Mouse (Mus musculus) lung, postnatal 0 days (tissue): ENCODE data around the gene Ankrd44.

ENCODE experiments used
- CTCF ChIP-seq: IDR thresholded peaks from 2 replicates; pipeline ENCODE4 v1.5.1; 2016; ENCODE audit warnings: antibody characterized with exemption, mild to moderate bottlenecking
- EP300 ChIP-seq: IDR thresholded peaks from 2 replicates; pipeline ENCODE4 v1.6.1; 2016; ENCODE audit warnings: antibody characterized with exemption, mild to moderate bottlenecking, control low read depth

- TF ChIP-seq CTCF (no peak), EP300 (no peak)
These were observed 218.2 kb downstream of the Ankrd44 start for GRCm38 (mm10) chr1:54707888-54708565.
